Mouse (Mus musculus) hindbrain, embryonic 16.5 days (tissue): Measurements from ENCODE around the gene Atp2b4. TPM values are rescaled to one million over a fixed set of nuclear protein-coding genes. Genes with fewer than 3 reads are reported as not detected.

Experiments
- ATAC-seq: fragments of 200-750 bp; cut with Nextera tagmentation; 2 replicates; pipeline ENCODE4 v1.8.0; 2017; ENCODE audit warnings: moderate TSS enrichment, moderate library complexity
- H3K27ac ChIP-seq: fragments of 300-500 bp; sonication (generic); 2 replicates; pipeline ENCODE4 v1.5.1; 2014; ENCODE audit warnings: low read depth, mild to moderate bottlenecking, control low read depth, low read length, moderate library complexity
- H3K27me3 ChIP-seq: fragments of 300-500 bp; sonication (generic); replicated peaks from 2 replicates; pipeline ENCODE4 v1.6.1; 2014; ENCODE audit warnings: low read length; ENCODE audit not compliant: control insufficient read depth, insufficient read depth
- H3K36me3 ChIP-seq: fragments of 300-500 bp; sonication (generic); 2 replicates; pipeline ENCODE4 v1.6.1; 2014; ENCODE audit warnings: mild to moderate bottlenecking, low read length, moderate library complexity, mixed read lengths; ENCODE audit not compliant: control insufficient read depth, insufficient read depth
- H3K4me1 ChIP-seq: fragments of 300-500 bp; sonication (generic); 2 replicates; pipeline ENCODE4 v1.6.1; 2014; ENCODE audit warnings: low read depth, low read length; ENCODE audit not compliant: control insufficient read depth, insufficient read depth
- H3K4me2 ChIP-seq: fragments of 300-500 bp; sonication (generic); 2 replicates; pipeline ENCODE4 v1.6.1; 2014; ENCODE audit warnings: mild to moderate bottlenecking, low read length, control low read depth, moderate library complexity
- H3K4me3 ChIP-seq: fragments of 300-500 bp; sonication (generic); 2 replicates; pipeline ENCODE4 v1.5.1; 2014; ENCODE audit warnings: mild to moderate bottlenecking, low read length, control low read depth, moderate library complexity
- H3K9ac ChIP-seq: fragments of 300-500 bp; sonication (generic); 2 replicates; pipeline ENCODE4 v1.6.1; 2014; ENCODE audit warnings: low read depth, mild to moderate bottlenecking, control low read depth, low read length, moderate library complexity
- H3K9me3 ChIP-seq: fragments of 300-500 bp; sonication (generic); 2 replicates; pipeline ENCODE4 v1.6.1; 2014; ENCODE audit warnings: mild to moderate bottlenecking, low read length, moderate library complexity; ENCODE audit not compliant: control insufficient read depth
- WGBS: fragments of 180-500 bp; shearing (Covaris S2); extraction: QIAGEN DNeasy Blood & Tissue Kit; methylation state at CpG from one replicate; pipeline ENCODE4 v1.1.7; 2014; 5-methylcytosine and 5-hydroxymethylcytosine counted together
- polyA plus RNA-seq: library from polyadenylated mRNA; unstranded; fragments of >200 nt; fragmentation: Nextera tagmentation; extraction: Ambion mirVana; gene quantifications from 2 replicates; pipeline ENCODE4 v1.2.1, GENCODE M21; 2015

Gene Atp2b4
- polyA plus RNA-seq, 1 experiment from 2014 or later, result 14.7 TPM

- H3K27me3 ChIP-seq, result no peaks in the 10 kb centered on the region
- H3K4me1 ChIP-seq, result peaks cover 7% of the 10 kb centered on the region
- H3K4me3 ChIP-seq, result no peak overlapping the region
- ATAC-seq, result no peak
- no peak overlapping the region for H3K27ac ChIP-seq
- H3K9me3 ChIP-seq, result no peaks in the 10 kb centered on the region
- H3K9ac ChIP-seq, result no peak overlapping the region
- WGBS, result 62% methylated on average over 11 of the region's 11 CpGs
- no peaks in the 10 kb centered on the region for H3K36me3 ChIP-seq
- no peak overlapping the region for H3K4me2 ChIP-seq
These were observed 136.5 kb downstream of the Atp2b4 start for GRCm38 (mm10) chr1:133664203-133664970.

- Histone ChIP-seq H3K4me2 (no peak overlapping the region), H3K36me3 (no peaks in the 10 kb centered on the region), H3K4me1 (peaks cover 15% of the 10 kb centered on the region), H3K4me3 (no peak overlapping the region), H3K27ac (no peak overlapping the region), H3K9me3 (no peaks in the 10 kb centered on the region), H3K27me3 (no peaks in the 10 kb centered on the region), H3K9ac (no peak overlapping the region)
- ATAC-seq, result no peak
- 75% methylated on average over 4 of the region's 4 CpGs for WGBS
These were observed 137.4 kb downstream of the Atp2b4 start for GRCm38 (mm10) chr1:133663427-133663826.

- Histone ChIP-seq H3K4me2 (no peak overlapping the region), H3K4me3 (no peak overlapping the region), H3K4me1 (peaks cover 20% of the 10 kb centered on the region), H3K27ac (no peak overlapping the region), H3K36me3 (no peaks in the 10 kb centered on the region), H3K9me3 (no peaks in the 10 kb centered on the region), H3K9ac (no peak overlapping the region), H3K27me3 (no peaks in the 10 kb centered on the region)
- 94% methylated on average over 7 of the region's 7 CpGs for WGBS
- ATAC-seq, result no peak
These were observed 137.9 kb downstream of the Atp2b4 start for GRCm38 (mm10) chr1:133662941-133663340.

GRCm38 (mm10) chr1:133661203-133661933 is 139.5 kb downstream of the Atp2b4 start, which contains the start of gene Gm38394:
Gene Gm38394, minus strand, starts transcription at chr1:133661318.
- H3K9me3 ChIP-seq, result no peaks in the 10 kb centered on the region
- H3K4me2 ChIP-seq, result peak within 1 kb of the TSS; percentile 95
- no peaks in the 10 kb centered on the region for H3K36me3 ChIP-seq
- H3K27ac ChIP-seq, result peak within 1 kb of the TSS; percentile 93
- H3K9ac ChIP-seq, result peak within 1 kb of the TSS; percentile 87
- WGBS, result 2% methylated on average over 26 of the region's 26 CpGs
- H3K4me3 ChIP-seq, result peak within 1 kb of the TSS; percentile 77
- H3K27me3 ChIP-seq, result no peaks in the 10 kb centered on the region
- peaks cover 34% of the 10 kb centered on the region for H3K4me1 ChIP-seq
- ATAC-seq, result peak; percentile 99

- peak; percentile 88 for ATAC-seq
- peak within 1 kb of the TSS; percentile 77 for H3K4me3 ChIP-seq
- no peaks in the 10 kb centered on the region for H3K27me3 ChIP-seq
- H3K4me2 ChIP-seq, result peak within 1 kb of the TSS; percentile 95
- H3K27ac ChIP-seq, result peak within 1 kb of the TSS; percentile 93
- H3K4me1 ChIP-seq, result peaks cover 34% of the 10 kb centered on the region
- peak within 1 kb of the TSS; percentile 87 for H3K9ac ChIP-seq
- peaks cover 3% of the 10 kb centered on the region; the same call in 1 of the 2 replicates for H3K36me3 ChIP-seq
- H3K9me3 ChIP-seq, result no peaks in the 10 kb centered on the region
- WGBS, result under 1% methylated on average over 37 of the region's 41 CpGs
These were observed 140.2 kb downstream of the Atp2b4 start, which contains the start of gene Zbed6 for GRCm38 (mm10) chr1:133660466-133661202. Gene Zbed6, minus strand, starts transcription at chr1:133660885.

GRCm38 (mm10) chr1:133658878-133659277 is 142.0 kb downstream of the Atp2b4 start:
- Histone ChIP-seq H3K4me1 (peaks cover 34% of the 10 kb centered on the region), H3K4me2 (no peak overlapping the region)
- ATAC-seq, result no peak

GRCm38 (mm10) chr1:133656811-133657210 is 144.0 kb downstream of the Atp2b4 start:
- no peak for ATAC-seq
- no peak overlapping the region for H3K9ac ChIP-seq
- H3K27ac ChIP-seq, result no peak overlapping the region
- no peak overlapping the region for H3K4me3 ChIP-seq
- H3K4me1 ChIP-seq, result peaks cover 38% of the 10 kb centered on the region
- 62% methylated on average over 5 of the region's 5 CpGs for WGBS
- no peaks in the 10 kb centered on the region for H3K27me3 ChIP-seq
- H3K36me3 ChIP-seq, result peaks cover 3% of the 10 kb centered on the region; the same call in 1 of the 2 replicates
- no peaks in the 10 kb centered on the region for H3K9me3 ChIP-seq
- H3K4me2 ChIP-seq, result peak overlapping the region; percentile 6; the same call in 1 of the 2 replicates

More at GRCm38 (mm10) chr1:133658878-133659277, 142.0 kb downstream of the Atp2b4 start:
- H3K9ac ChIP-seq, result no peak overlapping the region
- H3K27ac ChIP-seq, result no peak overlapping the region
- no peaks in the 10 kb centered on the region for H3K9me3 ChIP-seq
- H3K27me3 ChIP-seq, result no peaks in the 10 kb centered on the region
- peaks cover 3% of the 10 kb centered on the region; the same call in 1 of the 2 replicates for H3K36me3 ChIP-seq
- H3K4me3 ChIP-seq, result no peak overlapping the region
- WGBS, result 83% methylated on average over 3 of the region's 3 CpGs

GRCm38 (mm10) chr1:133653033-133653432 is 147.8 kb downstream of the Atp2b4 start:
- no peaks in the 10 kb centered on the region for H3K27me3 ChIP-seq
- H3K27ac ChIP-seq, result no peak overlapping the region
- no peaks in the 10 kb centered on the region for H3K9me3 ChIP-seq
- ATAC-seq, result no peak
- peaks cover 3% of the 10 kb centered on the region; the same call in 1 of the 2 replicates for H3K36me3 ChIP-seq
- peaks cover 19% of the 10 kb centered on the region for H3K4me1 ChIP-seq
- no peak overlapping the region for H3K4me2 ChIP-seq
- no peak overlapping the region for H3K9ac ChIP-seq
- H3K4me3 ChIP-seq, result no peak overlapping the region
- 98% methylated on average over 1 of the region's 1 CpGs for WGBS
